Mouse (Mus musculus): Measurements from ENCODE around the gene Olfr726. TPM values are rescaled to one million over a fixed set of nuclear protein-coding genes. Genes with fewer than 3 reads are reported as not detected.
A peak's percentile ranks its signal among the peaks of the same experiment; 100 is the strongest.

The Olfr726 gene
- not detected in 2 replicates for polyA plus RNA-seq (2016; fragmentation: Nextera tagmentation; extraction: Ambion mirVana)

DNA sequence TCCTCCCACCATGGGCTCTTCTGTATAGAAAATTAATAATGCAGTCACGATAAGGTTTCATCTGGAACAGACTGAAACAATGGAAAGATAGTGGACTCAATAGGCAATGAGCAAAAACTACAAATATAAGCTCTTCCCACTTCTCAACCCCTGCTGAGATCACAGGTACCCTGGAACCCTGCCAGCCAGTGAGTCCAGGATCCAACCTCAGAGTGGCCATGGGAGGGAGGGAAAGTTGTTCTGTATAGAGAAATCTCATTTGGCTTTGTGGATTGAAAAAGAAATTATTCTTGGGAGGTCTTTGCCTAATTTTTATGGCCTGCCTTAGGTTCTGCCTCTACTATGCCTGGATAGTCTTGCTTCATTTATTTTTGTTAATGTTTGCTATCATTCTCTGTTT lies at the start of gene Olfr726:
Gene Olfr726 (minus strand): TSS at position 101 of the 400 bp plus-strand sequence.
- H3K4me3 ChIP-seq = no peak within 1 kb of the TSS
- no peaks in the 10 kb centered on the region for H3K4me1 ChIP-seq
- ATAC-seq (ENCODE audit: insufficient number of reproducible peaks, insufficient read depth, low FRiP score, low TSS enrichment) = no peak
- H3K27me3 ChIP-seq = no peaks in the 10 kb centered on the region
- WGBS = 73% methylated on average over 1 of the region's 1 CpGs
- H3K27ac ChIP-seq = no peak within 1 kb of the TSS
- no peaks in the 10 kb centered on the region for H3K36me3 ChIP-seq
- H3K4me2 ChIP-seq (replicated peaks) = no peak within 1 kb of the TSS
- no peak within 1 kb of the TSS for H3K9ac ChIP-seq
- no peaks in the 10 kb centered on the region for H3K9me3 ChIP-seq

- Histone ChIP-seq H3K27me3 (no peaks in the 10 kb centered on the region), H3K36me3 (no peaks in the 10 kb centered on the region), H3K4me3 (no peak within 1 kb of the TSS), H3K9ac (no peak within 1 kb of the TSS), H3K27ac (no peak within 1 kb of the TSS), H3K4me1 (no peaks in the 10 kb centered on the region), H3K4me2 (replicated peaks) (no peak within 1 kb of the TSS), H3K9me3 (no peaks in the 10 kb centered on the region)
- 67% methylated on average over 1 of the region's 1 CpGs for WGBS
- ATAC-seq (ENCODE audit: insufficient number of reproducible peaks, insufficient read depth, low FRiP score, low TSS enrichment) = no peak
These were observed 32.1 kb upstream of the Olfr726 start, which contains the start of gene Olfr727 for GRCm38 (mm10) chr14:50122886-50123285. TSS of gene Olfr727 (plus strand) at chr14:50123186.

DNA sequence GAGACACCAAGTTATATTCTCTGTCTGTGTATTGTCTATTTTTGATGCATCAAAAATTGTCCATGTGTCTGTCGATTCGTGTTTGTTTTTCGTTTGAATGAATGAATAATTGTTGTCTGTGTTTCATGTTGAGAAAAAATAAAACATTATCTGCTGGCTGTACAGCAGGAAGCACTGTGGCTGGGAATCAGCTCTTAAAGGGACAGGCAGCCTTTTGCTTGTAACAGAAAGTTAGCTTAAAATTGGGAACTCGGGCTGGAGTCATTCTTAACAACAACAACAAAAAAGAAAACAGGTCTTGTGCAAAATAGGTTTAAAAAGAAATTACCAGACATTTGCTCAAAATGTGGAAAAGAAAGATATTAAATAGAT lies 28.0 kb downstream of the Olfr726 start:
- Histone ChIP-seq H3K4me2 (replicated peaks) (peak overlapping the region; percentile 68), H3K27ac (0 out of 2 replicates have a peak overlapping the region, but pooled peaks have one; percentile 95), H3K36me3 (no peaks in the 10 kb centered on the region), H3K4me1 (no peaks in the 10 kb centered on the region), H3K27me3 (no peaks in the 10 kb centered on the region), H3K4me3 (peak overlapping the region; percentile 69), H3K9me3 (no peaks in the 10 kb centered on the region), H3K9ac (no peak overlapping the region)
- peak; percentile 64 for ATAC-seq (ENCODE audit: insufficient number of reproducible peaks, insufficient read depth, low FRiP score, low TSS enrichment)
- 2% methylated on average over 4 of the region's 4 CpGs for WGBS

DNA sequence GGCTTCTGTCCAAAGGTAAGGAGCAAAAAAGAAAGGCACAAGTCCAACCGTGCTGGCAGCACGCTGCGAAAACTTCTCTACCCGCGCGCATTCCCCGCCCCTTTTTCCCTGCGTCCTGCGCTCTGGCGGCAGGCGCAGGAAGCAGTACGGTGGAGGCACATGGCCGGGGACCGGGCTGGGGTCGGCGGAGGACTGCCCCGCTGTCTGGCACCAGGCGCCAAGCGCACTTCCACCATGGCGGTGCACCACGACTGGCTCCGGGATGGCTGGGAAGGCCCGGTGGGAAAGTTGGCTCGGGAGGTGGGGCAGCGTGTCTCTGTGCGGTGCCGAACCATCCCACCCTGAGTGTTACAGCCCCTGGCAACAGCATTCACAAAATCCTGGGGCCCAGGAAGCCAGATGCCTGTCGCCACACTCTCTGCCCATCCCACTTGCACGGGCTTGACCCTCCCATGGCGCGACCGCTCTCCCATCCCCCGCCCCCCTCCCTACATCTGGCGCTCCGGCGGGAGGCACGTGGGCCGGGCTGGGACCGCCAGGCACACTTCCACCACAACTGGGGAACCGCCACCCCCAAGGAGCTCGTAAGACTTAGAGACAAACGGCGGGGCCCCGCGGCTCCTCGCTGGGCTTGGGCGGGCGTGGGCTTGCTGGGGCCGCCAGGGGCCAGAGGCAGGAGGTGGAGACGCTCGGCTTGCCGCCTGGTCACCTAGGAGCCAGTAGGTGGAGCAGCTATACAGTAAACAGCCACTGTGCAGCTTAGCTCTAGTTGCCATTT lies 28.6 kb downstream of the Olfr726 start:
- H3K27ac ChIP-seq = peak overlapping the region; percentile 95
- peak overlapping the region; percentile 67 for H3K9ac ChIP-seq
- no peaks in the 10 kb centered on the region for H3K4me1 ChIP-seq
- no peaks in the 10 kb centered on the region for H3K36me3 ChIP-seq
- WGBS = 2% methylated on average over 51 of the region's 52 CpGs
- H3K4me2 ChIP-seq (replicated peaks) = peak overlapping the region; percentile 68
- H3K27me3 ChIP-seq = no peaks in the 10 kb centered on the region
- peak; percentile 97 for ATAC-seq (ENCODE audit: insufficient number of reproducible peaks, insufficient read depth, low FRiP score, low TSS enrichment)
- peak overlapping the region; percentile 69 for H3K4me3 ChIP-seq
- no peaks in the 10 kb centered on the region for H3K9me3 ChIP-seq

- H3K4me1 ChIP-seq = no peaks in the 10 kb centered on the region
- peak overlapping the region; percentile 67 for H3K9ac ChIP-seq
- no peaks in the 10 kb centered on the region for H3K9me3 ChIP-seq
- ATAC-seq (ENCODE audit: insufficient number of reproducible peaks, insufficient read depth, low FRiP score, low TSS enrichment) = peak; percentile 25; the same call in 1 of the 2 replicates
- under 1% methylated on average over 13 of the region's 13 CpGs for WGBS
- H3K36me3 ChIP-seq = no peaks in the 10 kb centered on the region
- H3K4me3 ChIP-seq = peak overlapping the region; percentile 69
- peak overlapping the region; percentile 68 for H3K4me2 ChIP-seq (replicated peaks)
- no peaks in the 10 kb centered on the region for H3K27me3 ChIP-seq
- H3K27ac ChIP-seq = peak overlapping the region; percentile 95
These were observed 29.2 kb downstream of the Olfr726 start for GRCm38 (mm10) chr14:50061590-50061954.

DNA sequence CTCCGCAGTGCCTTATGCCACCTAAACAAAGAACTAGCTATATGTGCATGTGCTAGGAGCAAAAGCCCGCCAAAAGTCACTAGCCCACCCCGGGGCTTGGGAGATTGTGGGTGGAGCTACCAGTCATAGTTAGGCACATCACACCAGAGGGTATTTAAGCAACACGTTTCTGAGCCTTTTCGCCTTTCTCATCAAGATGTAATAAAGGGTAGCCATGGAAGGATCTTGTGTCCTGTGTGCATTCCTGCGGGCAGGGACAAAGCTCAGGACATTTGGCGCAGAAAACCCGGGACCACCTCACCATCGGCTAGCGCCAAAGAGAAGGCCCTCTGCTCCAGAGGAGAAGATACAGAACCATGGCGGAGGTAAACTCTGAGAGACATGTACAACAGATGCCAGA lies 29.6 kb downstream of the Olfr726 start:
- Histone ChIP-seq H3K9ac (peak overlapping the region; percentile 67), H3K4me1 (no peaks in the 10 kb centered on the region), H3K27me3 (no peaks in the 10 kb centered on the region), H3K36me3 (no peaks in the 10 kb centered on the region), H3K27ac (peak overlapping the region; percentile 95), H3K9me3 (no peaks in the 10 kb centered on the region), H3K4me2 (replicated peaks) (peak overlapping the region; percentile 68), H3K4me3 (peak overlapping the region; percentile 69)
- no peak for ATAC-seq (ENCODE audit: insufficient number of reproducible peaks, insufficient read depth, low FRiP score, low TSS enrichment)
- 20% methylated on average over 11 of the region's 11 CpGs for WGBS

- no peaks in the 10 kb centered on the region for H3K4me1 ChIP-seq
- H3K9ac ChIP-seq = no peak within 1 kb of the TSS
- no peaks in the 10 kb centered on the region for H3K36me3 ChIP-seq
- H3K27ac ChIP-seq = no peak within 1 kb of the TSS
- no peak within 1 kb of the TSS for H3K4me2 ChIP-seq (replicated peaks)
- H3K4me3 ChIP-seq = no peak within 1 kb of the TSS
- ATAC-seq (ENCODE audit: insufficient number of reproducible peaks, insufficient read depth, low FRiP score, low TSS enrichment) = no peak
- no peaks in the 10 kb centered on the region for H3K27me3 ChIP-seq
- no peaks in the 10 kb centered on the region for H3K9me3 ChIP-seq
These were observed 50.5 kb downstream of the Olfr726 start, which contains the start of gene Olfr725 for GRCm38 (mm10) chr14:50040275-50040674. TSS of gene Olfr725 (minus strand) at chr14:50040375.

Other genes with a start within 250 kb of the Olfr726 start
- not detected in 2 replicates for gene Olfr722, start 189.0 kb downstream of the Olfr726 start, polyA plus RNA-seq (2016; fragmentation: Nextera tagmentation; extraction: Ambion mirVana)
- not detected in 2 replicates for gene Olfr723, start 159.2 kb downstream of the Olfr726 start, polyA plus RNA-seq (2016; fragmentation: Nextera tagmentation; extraction: Ambion mirVana)
- not detected in 2 replicates for gene Olfr724, start 127.7 kb downstream of the Olfr726 start, polyA plus RNA-seq (2016; fragmentation: Nextera tagmentation; extraction: Ambion mirVana)
- gene Olfr725, start 50.6 kb downstream of the Olfr726 start, polyA plus RNA-seq (2016; fragmentation: Nextera tagmentation; extraction: Ambion mirVana) = not detected in 2 replicates
- gene Olfr727, start 32.2 kb upstream of the Olfr726 start, polyA plus RNA-seq (2016; fragmentation: Nextera tagmentation; extraction: Ambion mirVana) = not detected in 2 replicates
- not detected in 2 replicates for gene Olfr728, start 51.7 kb upstream of the Olfr726 start, polyA plus RNA-seq (2016; fragmentation: Nextera tagmentation; extraction: Ambion mirVana)
- not detected in 2 replicates for gene Olfr729, start 62.0 kb upstream of the Olfr726 start, polyA plus RNA-seq (2016; fragmentation: Nextera tagmentation; extraction: Ambion mirVana)
- not detected in 2 replicates for gene Olfr730, start 97.2 kb upstream of the Olfr726 start, polyA plus RNA-seq (2016; fragmentation: Nextera tagmentation; extraction: Ambion mirVana)
- not detected in 2 replicates for gene Olfr731, start 150.9 kb upstream of the Olfr726 start, polyA plus RNA-seq (2016; fragmentation: Nextera tagmentation; extraction: Ambion mirVana)
- gene Olfr732, start 193.3 kb upstream of the Olfr726 start, polyA plus RNA-seq (2016; fragmentation: Nextera tagmentation; extraction: Ambion mirVana) = not detected in 2 replicates
- not detected in 2 replicates for gene Olfr733, start 210.6 kb upstream of the Olfr726 start, polyA plus RNA-seq (2016; fragmentation: Nextera tagmentation; extraction: Ambion mirVana)
- not detected in 2 replicates for gene Olfr734, start 235.8 kb upstream of the Olfr726 start, polyA plus RNA-seq (2016; fragmentation: Nextera tagmentation; extraction: Ambion mirVana)